Mouse (Mus musculus): ENCODE measurements around the gene Gsn. TPM values are rescaled to one million over a fixed set of nuclear protein-coding genes. Genes with fewer than 3 reads are reported as not detected.

Gsn gene
- polyA plus RNA-seq, 1 experiment from 2014 or later, result 118 TPM

DNA sequence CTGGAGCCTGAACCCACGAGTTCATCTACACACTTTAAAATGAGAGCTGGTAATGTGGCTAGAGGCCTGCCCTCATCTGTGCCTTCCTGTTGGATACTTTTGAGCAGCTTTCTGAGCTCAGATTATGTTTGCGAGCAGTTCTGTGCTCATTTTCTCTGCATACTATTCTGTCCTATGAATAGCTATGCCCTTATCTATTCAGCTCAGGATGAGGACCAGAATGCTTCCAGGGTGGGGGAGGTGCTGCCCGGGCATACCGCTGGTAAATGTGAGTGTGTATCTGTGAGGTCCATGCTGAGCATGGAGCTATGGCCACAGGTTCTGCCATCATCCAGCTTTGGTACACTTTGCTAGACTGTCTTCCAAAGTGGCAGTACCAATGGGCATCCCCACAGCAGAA, 61.4 kb downstream of the Gsn start:
- H3K4me3 ChIP-seq, result no peak overlapping the region
- no peaks in the 10 kb centered on the region for H3K36me3 ChIP-seq
- H3K9me3 ChIP-seq, result no peaks in the 10 kb centered on the region
- H3K4me2 ChIP-seq (replicated peaks), result no peak overlapping the region
- WGBS, result 93% methylated on average over 4 of the region's 4 CpGs
- H3K4me1 ChIP-seq, result peaks cover 11% of the 10 kb centered on the region
- H3K9ac ChIP-seq, result no peak overlapping the region
- H3K27me3 ChIP-seq, result no peaks in the 10 kb centered on the region
- H3K27ac ChIP-seq, result no peak overlapping the region
- ATAC-seq (ENCODE audit: low FRiP score, low read depth), result no peak

DNA sequence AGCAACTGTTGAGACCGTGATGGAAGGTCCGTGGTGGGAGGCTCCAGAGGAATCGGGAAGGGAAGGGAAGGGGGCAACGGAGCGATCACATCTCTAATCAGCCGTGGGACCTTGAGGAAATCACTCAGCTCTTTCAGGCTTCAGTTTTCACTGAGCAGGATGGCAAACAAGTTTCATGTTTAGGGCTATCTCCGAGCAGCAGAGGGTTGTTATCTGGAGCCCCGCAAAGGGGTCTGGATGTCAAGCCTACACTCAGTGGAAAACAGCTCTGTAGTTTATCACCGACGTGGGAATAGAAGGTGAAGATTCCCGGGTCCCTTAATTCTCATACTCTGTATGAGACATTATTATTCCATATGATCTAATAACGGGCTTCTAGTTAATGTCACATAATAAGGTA, 62.2 kb downstream of the Gsn start:
- no peak overlapping the region for H3K27ac ChIP-seq
- H3K27me3 ChIP-seq, result no peaks in the 10 kb centered on the region
- H3K4me1 ChIP-seq, result peaks cover 9% of the 10 kb centered on the region
- H3K36me3 ChIP-seq, result no peaks in the 10 kb centered on the region
- no peak overlapping the region for H3K9ac ChIP-seq
- H3K4me3 ChIP-seq, result no peak overlapping the region
- 83% methylated on average over 12 of the region's 12 CpGs for WGBS
- no peak for ATAC-seq (ENCODE audit: low FRiP score, low read depth)
- H3K4me2 ChIP-seq (replicated peaks), result no peak overlapping the region
- H3K9me3 ChIP-seq, result no peaks in the 10 kb centered on the region

DNA sequence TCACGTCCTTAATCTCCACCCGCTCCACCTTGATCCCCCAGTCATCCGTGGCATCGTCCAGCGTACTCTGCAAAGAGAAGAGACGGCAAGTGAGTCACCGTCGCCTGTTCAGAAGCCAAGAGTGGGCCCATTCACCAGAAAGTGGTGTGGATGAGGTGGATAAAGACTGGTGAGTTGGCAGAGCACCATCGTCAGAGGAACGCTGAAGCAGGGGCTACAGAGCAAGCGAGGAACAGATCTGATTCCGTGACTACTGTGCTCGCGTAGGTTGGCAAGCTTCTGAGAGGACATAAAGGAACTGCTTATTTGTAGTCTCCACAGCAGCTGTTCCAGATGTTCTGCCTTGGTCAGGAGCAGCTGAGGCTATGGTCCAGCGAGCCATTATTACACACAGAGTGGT, 64.2 kb downstream of the Gsn start:
- Histone ChIP-seq H3K4me2 (replicated peaks) (no peak overlapping the region), H3K27ac (no peak overlapping the region), H3K27me3 (no peaks in the 10 kb centered on the region), H3K4me3 (no peak overlapping the region), H3K9ac (no peak overlapping the region), H3K4me1 (peaks cover 9% of the 10 kb centered on the region; the same call in 1 of the 2 replicates), H3K36me3 (no peaks in the 10 kb centered on the region), H3K9me3 (no peaks in the 10 kb centered on the region)
- WGBS, result 80% methylated on average over 15 of the region's 15 CpGs
- no peak for ATAC-seq (ENCODE audit: low FRiP score, low read depth)

DNA sequence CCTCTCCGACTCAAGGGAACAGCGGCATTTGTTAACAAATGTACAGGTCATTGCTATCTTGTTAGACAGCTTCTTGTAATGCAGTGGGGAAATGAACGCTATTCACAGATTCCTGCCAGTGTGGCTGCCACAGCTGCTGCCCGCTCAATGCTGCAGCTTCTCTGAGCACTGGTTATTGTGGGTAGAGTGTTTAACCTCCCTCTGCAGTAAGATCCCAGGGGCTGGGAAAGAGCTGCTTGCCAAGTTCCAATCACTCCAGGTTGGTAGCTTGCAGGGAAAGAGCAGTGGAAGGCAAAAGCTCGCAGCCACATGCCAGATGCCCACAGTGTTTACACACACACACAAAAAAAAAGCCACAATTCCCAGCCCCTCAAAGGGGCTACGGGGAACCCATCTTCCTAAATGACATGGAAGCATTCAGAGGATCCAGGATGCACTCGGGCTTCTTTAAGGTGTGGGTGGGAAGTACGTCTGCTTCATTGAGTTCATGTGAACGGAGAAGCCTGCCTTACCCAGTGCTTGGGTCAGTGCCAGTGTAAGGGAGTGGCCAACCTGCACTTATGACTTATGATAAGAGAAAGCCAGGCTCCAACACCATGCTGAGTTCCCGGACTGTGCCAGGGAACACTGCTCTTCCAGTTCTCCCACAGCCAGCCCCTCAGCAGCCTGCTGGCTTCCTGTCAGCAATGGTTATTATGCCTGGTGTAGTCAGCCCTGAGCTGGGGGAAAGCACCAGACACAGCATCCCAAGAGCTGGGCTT, 66.4 kb downstream of the Gsn start:
- ATAC-seq (ENCODE audit: low FRiP score, low read depth), result no peak
- Histone ChIP-seq H3K4me2 (replicated peaks) (no peak overlapping the region), H3K27me3 (no peaks in the 10 kb centered on the region), H3K9me3 (no peaks in the 10 kb centered on the region), H3K36me3 (no peaks in the 10 kb centered on the region), H3K4me1 (peaks cover 9% of the 10 kb centered on the region; the same call in 1 of the 2 replicates), H3K4me3 (no peak overlapping the region), H3K9ac (no peak overlapping the region), H3K27ac (no peak overlapping the region)
- 72% methylated on average over 10 of the region's 10 CpGs for WGBS

DNA sequence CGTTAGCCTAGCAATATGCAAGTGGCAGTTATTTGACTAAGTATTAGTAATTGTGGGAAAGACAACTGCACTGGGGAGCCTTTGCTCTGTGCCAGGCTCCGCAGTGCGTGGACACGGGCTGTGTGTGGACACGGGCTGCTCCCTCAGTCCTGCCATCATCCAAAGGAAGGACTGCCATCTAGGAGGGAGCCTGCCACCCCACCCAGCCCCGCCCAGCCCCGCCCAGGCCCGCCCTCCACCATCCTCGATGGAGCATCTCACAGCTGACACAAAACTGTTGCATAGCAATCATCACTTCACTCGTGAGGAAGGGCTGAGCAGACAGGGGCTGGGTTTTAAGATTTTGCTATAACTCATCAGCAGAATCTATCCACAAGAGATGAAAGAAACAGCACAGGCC, 69.8 kb downstream of the Gsn start:
- H3K4me1 ChIP-seq, result peaks cover 11% of the 10 kb centered on the region
- no peak overlapping the region for H3K4me2 ChIP-seq (replicated peaks)
- 66% methylated on average over 10 of the region's 10 CpGs for WGBS
- no peaks in the 10 kb centered on the region for H3K9me3 ChIP-seq
- H3K36me3 ChIP-seq, result no peaks in the 10 kb centered on the region
- ATAC-seq (ENCODE audit: low FRiP score, low read depth), result no peak
- no peak overlapping the region for H3K9ac ChIP-seq
- no peaks in the 10 kb centered on the region for H3K27me3 ChIP-seq
- no peak overlapping the region for H3K27ac ChIP-seq
- H3K4me3 ChIP-seq, result no peak overlapping the region

DNA sequence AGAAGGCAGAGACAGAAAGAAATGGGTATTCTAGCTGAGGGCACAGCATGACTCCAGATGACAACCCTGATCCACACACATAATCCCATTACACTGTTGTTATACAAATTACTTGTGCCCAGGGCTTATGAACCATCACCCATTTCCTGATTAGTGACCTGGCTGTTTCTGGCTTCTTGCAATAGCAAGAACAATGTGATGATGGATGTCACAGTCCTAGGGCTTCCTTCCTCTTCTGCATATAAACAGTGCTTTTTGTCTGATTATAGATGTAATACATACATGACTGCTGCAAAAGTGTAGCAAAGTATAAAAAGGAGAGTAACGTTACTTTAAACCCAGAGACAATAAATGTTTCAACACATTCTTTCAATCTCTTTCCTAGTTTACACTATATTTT, 70.8 kb downstream of the Gsn start:
- Histone ChIP-seq H3K9me3 (no peaks in the 10 kb centered on the region), H3K4me2 (replicated peaks) (no peak overlapping the region), H3K9ac (no peak overlapping the region), H3K4me3 (no peak overlapping the region), H3K27ac (no peak overlapping the region), H3K4me1 (peaks cover 11% of the 10 kb centered on the region), H3K36me3 (no peaks in the 10 kb centered on the region), H3K27me3 (no peaks in the 10 kb centered on the region)
- WGBS, result 47% methylated on average over 1 of the region's 1 CpGs
- ATAC-seq (ENCODE audit: low FRiP score, low read depth), result no peak

DNA sequence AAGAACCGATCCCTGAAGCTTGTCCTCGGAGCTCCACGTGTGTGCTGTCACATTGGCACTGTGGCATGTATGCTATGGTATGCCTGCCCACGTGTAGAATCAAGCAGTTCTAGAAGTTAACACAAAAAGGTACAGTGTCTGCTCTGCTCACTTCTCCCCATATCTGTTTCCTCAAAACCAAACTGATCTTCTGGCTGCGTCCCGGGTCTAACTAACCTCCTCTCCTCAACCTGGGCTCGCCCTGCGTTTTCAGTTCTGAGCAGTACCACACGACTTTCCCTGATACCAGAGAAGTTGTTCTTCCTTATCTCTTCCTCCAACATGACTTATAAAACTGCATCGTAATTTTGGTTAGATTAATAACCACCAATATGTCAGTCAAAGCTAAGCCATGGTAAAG, 71.4 kb downstream of the Gsn start:
- peaks cover 5% of the 10 kb centered on the region for H3K4me1 ChIP-seq
- H3K27me3 ChIP-seq, result no peaks in the 10 kb centered on the region
- no peak overlapping the region for H3K27ac ChIP-seq
- no peak overlapping the region for H3K9ac ChIP-seq
- no peaks in the 10 kb centered on the region for H3K9me3 ChIP-seq
- no peak for ATAC-seq (ENCODE audit: low FRiP score, low read depth)
- no peaks in the 10 kb centered on the region for H3K36me3 ChIP-seq
- WGBS, result 68% methylated on average over 10 of the region's 10 CpGs
- H3K4me2 ChIP-seq (replicated peaks), result no peak overlapping the region
- H3K4me3 ChIP-seq, result no peak overlapping the region

DNA sequence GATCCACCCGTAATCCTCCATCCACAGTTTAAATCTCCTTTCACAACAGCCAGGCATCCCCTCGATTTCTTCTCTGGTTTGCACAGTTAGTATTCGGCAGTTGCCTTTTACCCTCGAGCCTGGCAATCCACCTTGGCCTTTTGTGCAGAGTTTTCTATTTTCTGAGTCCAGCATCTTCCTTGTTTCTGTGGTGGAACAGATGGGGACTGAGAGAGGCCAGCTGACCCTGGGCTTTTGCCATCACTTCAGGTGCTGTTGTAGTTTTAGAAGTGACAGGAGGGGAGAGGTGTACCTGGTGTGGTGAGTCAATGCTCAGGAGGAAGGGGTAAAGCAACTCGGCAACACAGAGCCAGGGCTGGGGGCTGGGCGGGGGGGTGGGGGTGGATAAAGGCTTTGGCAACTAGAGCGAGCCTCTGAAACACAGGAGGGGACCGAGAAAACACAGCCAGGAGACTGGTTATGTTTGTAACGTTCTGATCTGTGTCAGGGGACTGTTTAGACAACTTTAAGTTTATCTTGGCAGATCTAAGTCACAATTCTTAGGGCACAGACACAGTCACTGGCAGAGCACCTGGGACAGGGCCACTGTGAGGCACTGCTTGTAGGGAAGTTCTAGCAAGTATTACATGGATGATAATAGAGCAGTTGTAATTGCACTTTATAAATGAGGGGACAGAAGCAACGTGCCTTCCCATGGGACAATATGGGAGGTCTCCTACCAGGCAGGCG, 72.0 kb downstream of the Gsn start:
- no peak for ATAC-seq (ENCODE audit: low FRiP score, low read depth)
- Histone ChIP-seq H3K9ac (no peak overlapping the region), H3K36me3 (no peaks in the 10 kb centered on the region), H3K4me2 (replicated peaks) (no peak overlapping the region), H3K27ac (no peak overlapping the region), H3K4me3 (no peak overlapping the region), H3K9me3 (no peaks in the 10 kb centered on the region), H3K27me3 (no peaks in the 10 kb centered on the region), H3K4me1 (peaks cover 2% of the 10 kb centered on the region; the same call in 1 of the 2 replicates)
- 44% methylated on average over 11 of the region's 11 CpGs for WGBS

DNA sequence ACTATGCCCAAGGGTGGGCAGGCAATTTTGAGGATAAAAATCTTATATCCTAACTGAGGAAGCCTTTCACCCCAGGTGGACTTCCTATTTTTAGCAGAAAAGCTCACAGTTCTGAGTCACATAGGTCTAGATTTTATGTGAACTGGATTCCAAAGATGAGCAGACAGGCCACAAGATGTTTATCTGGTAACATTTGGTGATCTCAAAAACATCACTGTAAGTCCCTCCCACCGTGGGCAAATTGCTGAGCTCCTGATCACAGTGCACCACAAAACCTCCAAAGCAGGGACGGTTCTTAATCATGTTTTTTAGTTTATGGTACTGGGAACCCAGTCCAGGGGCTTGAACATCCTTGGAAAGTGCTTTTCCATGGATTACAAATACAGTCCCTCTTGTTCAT, 72.9 kb downstream of the Gsn start:
- Histone ChIP-seq H3K4me3 (no peak overlapping the region), H3K9me3 (no peaks in the 10 kb centered on the region), H3K36me3 (no peaks in the 10 kb centered on the region), H3K9ac (no peak overlapping the region), H3K27me3 (no peaks in the 10 kb centered on the region), H3K4me1 (peaks cover 2% of the 10 kb centered on the region; the same call in 1 of the 2 replicates), H3K4me2 (replicated peaks) (no peak overlapping the region), H3K27ac (no peak overlapping the region)
- ATAC-seq (ENCODE audit: low FRiP score, low read depth), result no peak
- 79% methylated on average over 2 of the region's 2 CpGs for WGBS

DNA sequence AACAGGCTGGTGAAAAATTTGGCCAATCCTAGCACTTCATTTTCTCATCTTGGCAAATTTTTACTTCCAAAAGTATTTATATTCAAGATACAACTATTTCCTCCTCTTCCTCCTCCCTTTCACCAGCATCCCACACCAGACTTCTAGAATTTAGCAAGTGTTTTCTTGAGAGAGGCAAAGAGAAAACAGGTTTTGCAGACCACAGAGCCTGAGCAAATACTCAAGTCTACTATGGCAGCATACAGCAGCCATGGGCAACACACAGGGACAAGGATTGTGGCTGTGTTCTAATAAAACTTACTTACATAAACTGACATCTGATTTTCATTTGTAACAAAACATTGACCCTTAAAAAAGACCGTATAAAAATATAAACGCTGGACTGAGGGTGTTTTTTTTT, 75.0 kb downstream of the Gsn start:
- 26% methylated on average over 2 of the region's 2 CpGs for WGBS
- H3K27ac ChIP-seq, result no peak overlapping the region
- no peak for ATAC-seq (ENCODE audit: low FRiP score, low read depth)
- no peak overlapping the region for H3K4me3 ChIP-seq
- H3K4me1 ChIP-seq, result peaks cover 12% of the 10 kb centered on the region
- H3K9ac ChIP-seq, result no peak overlapping the region
- no peak overlapping the region for H3K4me2 ChIP-seq (replicated peaks)
- H3K9me3 ChIP-seq, result no peaks in the 10 kb centered on the region
- peaks cover 18% of the 10 kb centered on the region; the same call in 1 of the 2 replicates for H3K27me3 ChIP-seq
- no peaks in the 10 kb centered on the region for H3K36me3 ChIP-seq

DNA sequence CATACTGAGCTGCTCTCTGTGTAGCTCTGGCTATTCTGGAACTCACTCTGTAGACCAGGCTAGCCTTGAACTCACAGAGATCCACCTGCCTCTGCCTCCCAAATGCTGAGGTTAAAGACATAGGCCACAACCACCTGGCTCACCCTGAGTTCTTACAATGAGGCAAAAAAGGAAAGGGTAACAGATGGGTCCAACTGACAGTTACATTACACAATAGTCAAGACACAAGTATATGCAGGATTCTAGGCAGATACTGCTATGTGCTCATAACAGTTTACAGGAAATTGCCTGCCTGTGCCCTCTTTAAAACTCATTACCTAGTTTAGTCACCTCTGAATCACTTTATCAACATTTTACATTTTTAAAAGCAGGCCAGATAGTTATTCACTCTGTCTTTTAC, 77.5 kb downstream of the Gsn start:
- Histone ChIP-seq H3K27ac (no peak overlapping the region), H3K4me1 (peaks cover 18% of the 10 kb centered on the region), H3K4me2 (replicated peaks) (no peak overlapping the region), H3K9me3 (no peaks in the 10 kb centered on the region), H3K36me3 (no peaks in the 10 kb centered on the region), H3K9ac (no peak overlapping the region), H3K27me3 (peaks cover 18% of the 10 kb centered on the region; the same call in 1 of the 2 replicates), H3K4me3 (no peak overlapping the region)
- no peak for ATAC-seq (ENCODE audit: low FRiP score, low read depth)

DNA sequence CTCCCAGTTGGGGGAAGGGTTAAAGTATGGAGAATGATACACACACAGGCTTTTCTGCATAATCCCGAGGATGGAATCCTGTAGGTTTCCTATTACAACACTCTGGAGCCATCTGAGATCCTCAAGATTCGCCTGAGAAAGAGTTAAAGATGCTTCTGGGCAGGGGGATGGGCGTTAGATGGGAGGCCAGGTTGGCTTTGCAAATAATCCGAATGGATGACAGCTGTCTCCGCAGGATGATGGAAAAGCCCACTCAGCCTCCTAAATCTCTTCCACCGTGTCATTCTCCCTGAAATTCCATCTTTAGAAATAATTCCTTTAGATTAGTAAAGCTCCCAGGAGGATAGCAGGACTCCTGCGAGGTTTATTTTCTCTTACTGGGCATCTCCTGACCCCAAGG, 79.4 kb downstream of the Gsn start:
- H3K36me3 ChIP-seq, result no peaks in the 10 kb centered on the region
- no peaks in the 10 kb centered on the region for H3K9me3 ChIP-seq
- H3K27ac ChIP-seq, result no peak overlapping the region
- H3K9ac ChIP-seq, result peak overlapping the region; percentile 81; the same call in 1 of the 2 replicates
- peak overlapping the region; percentile 100 for H3K4me2 ChIP-seq (replicated peaks)
- no peak for ATAC-seq (ENCODE audit: low FRiP score, low read depth)
- H3K4me3 ChIP-seq, result peak overlapping the region; percentile 73
- 7% methylated on average over 7 of the region's 7 CpGs for WGBS
- H3K27me3 ChIP-seq, result peaks cover 18% of the 10 kb centered on the region; the same call in 1 of the 2 replicates
- H3K4me1 ChIP-seq, result peaks cover 18% of the 10 kb centered on the region
